Mouse (Mus musculus) stomach, postnatal 0 days (tissue): ENCODE data around the gene Pde6b. TPM values are rescaled to one million over a fixed set of nuclear protein-coding genes. Genes with fewer than 3 reads are reported as not detected.
A peak's percentile ranks its signal among the peaks of the same experiment; 100 is the strongest.

Experiments
- ATAC-seq: fragments of 200-750 bp; cut with Nextera tagmentation; 2 replicates; pipeline ENCODE4 v1.8.0; 2017; ENCODE audit not compliant: low FRiP score, low TSS enrichment
- DNase-seq: peaks from one replicate; pipeline ENCODE4 v3.0.0-alpha.2; 2016; ENCODE audit warnings: low spot score
- H3K27ac ChIP-seq: fragments of 300-500 bp; sonication (generic); replicated peaks from 2 replicates; pipeline ENCODE4 v1.5.1; 2014; ENCODE audit warnings: mild to moderate bottlenecking, control low read depth
- H3K27me3 ChIP-seq: fragments of 300-500 bp; sonication (generic); 2 replicates; pipeline ENCODE4 v1.6.1; 2014; ENCODE audit warnings: low read length; ENCODE audit not compliant: control insufficient read depth, insufficient read depth
- H3K36me3 ChIP-seq: fragments of 300-500 bp; sonication (generic); 2 replicates; pipeline ENCODE4 v1.6.1; 2014; ENCODE audit warnings: low read length, mixed read lengths; ENCODE audit not compliant: control insufficient read depth, insufficient read depth
- H3K4me1 ChIP-seq: fragments of 300-500 bp; sonication (generic); replicated peaks from 2 replicates; pipeline ENCODE4 v1.6.1; 2014; ENCODE audit warnings: antibody characterized with exemption; ENCODE audit not compliant: control insufficient read depth, insufficient read depth
- H3K4me2 ChIP-seq: fragments of 300-500 bp; sonication (generic); replicated peaks from 2 replicates; pipeline ENCODE4 v1.6.1; 2014; ENCODE audit warnings: low read depth, mild to moderate bottlenecking, control low read depth, moderate library complexity
- H3K4me3 ChIP-seq: fragments of 300-500 bp; sonication (generic); 2 replicates; pipeline ENCODE4 v1.5.1; 2014; ENCODE audit warnings: low read depth, low read length, control low read depth
- H3K9ac ChIP-seq: fragments of 300-500 bp; sonication (generic); 2 replicates; pipeline ENCODE4 v1.6.1; 2014; ENCODE audit warnings: mild to moderate bottlenecking, low read length, control low read depth, mixed read lengths
- H3K9me3 ChIP-seq: fragments of 300-500 bp; sonication (generic); 2 replicates; pipeline ENCODE4 v1.6.1; 2016; ENCODE audit warnings: low read length; ENCODE audit not compliant: control insufficient read depth
- CTCF ChIP-seq: IDR thresholded peaks from 2 replicates; pipeline ENCODE4 v1.5.1; 2016; ENCODE audit warnings: antibody characterized with exemption, low read depth, mild to moderate bottlenecking, moderate library complexity
- EP300 ChIP-seq: optimal IDR thresholded peaks from 2 replicates; pipeline ENCODE3; 2016; ENCODE audit warnings: antibody characterized with exemption
- WGBS: fragments of 180-500 bp; shearing (Covaris S2); extraction: QIAGEN DNeasy Blood & Tissue Kit; methylation state at CpG from one replicate; pipeline ENCODE4 v1.1.7; 2014; 5-methylcytosine and 5-hydroxymethylcytosine counted together
- polyA plus RNA-seq: library from polyadenylated mRNA; unstranded; fragments of >200 nt; fragmentation: Nextera tagmentation; extraction: Ambion mirVana; gene quantifications from 2 replicates; pipeline ENCODE4 v1.2.1, GENCODE M21; 2015

Gene Pde6b
- polyA plus RNA-seq, 1 experiment from 2014 or later = 0.12 TPM

GRCm38 (mm10) chr5:108427186-108427585 lies 39.0 kb downstream of the Pde6b start:
- Histone ChIP-seq H3K27ac (no peak overlapping the region), H3K9ac (no peak overlapping the region), H3K4me3 (no peak overlapping the region), H3K4me2 (no peak overlapping the region), H3K4me1 (no peaks in the 10 kb centered on the region), H3K27me3 (no peaks in the 10 kb centered on the region), H3K36me3 (peaks cover 3% of the 10 kb centered on the region; the same call in 1 of the 2 replicates), H3K9me3 (no peaks in the 10 kb centered on the region)
- TF ChIP-seq EP300 = no peak
- peak; percentile 93 for TF ChIP-seq CTCF
- 0 out of 2 replicates have a peak, but pooled peaks have one; percentile 41 for ATAC-seq
- 40% methylated on average over 1 of the region's 1 CpGs for WGBS
- peak; percentile 50 for DNase-seq

- Histone ChIP-seq H3K36me3 (peaks cover 3% of the 10 kb centered on the region; the same call in 1 of the 2 replicates), H3K4me2 (no peak overlapping the region), H3K9me3 (no peaks in the 10 kb centered on the region), H3K9ac (no peak overlapping the region), H3K4me1 (peaks cover 4% of the 10 kb centered on the region), H3K27me3 (no peaks in the 10 kb centered on the region), H3K27ac (no peak overlapping the region), H3K4me3 (no peak overlapping the region)
- ATAC-seq = no peak
- TF ChIP-seq EP300 = no peak
- no peak for TF ChIP-seq CTCF
- no peak for DNase-seq
- WGBS = 81% methylated on average over 6 of the region's 6 CpGs
Measured at GRCm38 (mm10) chr5:108431196-108431595, 43.0 kb downstream of the Pde6b start.

GRCm38 (mm10) chr5:108433804-108434587 lies 45.8 kb downstream of the Pde6b start, which contains the start of gene Atp5k:
Gene Atp5k, minus strand, starts transcription at chr5:108434448.
- H3K4me3 ChIP-seq = peak within 1 kb of the TSS; percentile 79
- peak; percentile 96 for DNase-seq
- TF ChIP-seq EP300 = no peak
- peak; percentile 96 for TF ChIP-seq CTCF
- ATAC-seq = peak; percentile 93
- WGBS = under 1% methylated on average over 42 of the region's 42 CpGs
- H3K9me3 ChIP-seq = no peaks in the 10 kb centered on the region
- H3K27me3 ChIP-seq = no peaks in the 10 kb centered on the region
- peak within 1 kb of the TSS; percentile 64 for H3K4me2 ChIP-seq
- peaks cover 4% of the 10 kb centered on the region for H3K4me1 ChIP-seq
- peak within 1 kb of the TSS; percentile 63; the same call in 1 of the 2 replicates for H3K27ac ChIP-seq
- peak within 1 kb of the TSS; percentile 93 for H3K9ac ChIP-seq
- H3K36me3 ChIP-seq = peaks cover 3% of the 10 kb centered on the region; the same call in 1 of the 2 replicates

GRCm38 (mm10) chr5:108436101-108436500 lies 47.9 kb downstream of the Pde6b start:
- Histone ChIP-seq H3K4me3 (no peak overlapping the region), H3K4me2 (no peak overlapping the region), H3K9ac (no peak overlapping the region), H3K4me1 (peaks cover 4% of the 10 kb centered on the region), H3K27ac (no peak overlapping the region), H3K27me3 (no peaks in the 10 kb centered on the region), H3K36me3 (peaks cover 3% of the 10 kb centered on the region; the same call in 1 of the 2 replicates), H3K9me3 (no peaks in the 10 kb centered on the region)
- WGBS = 66% methylated on average over 2 of the region's 2 CpGs
- no peak for DNase-seq
- no peak for ATAC-seq
- no peak for TF ChIP-seq EP300
- TF ChIP-seq CTCF = no peak

GRCm38 (mm10) chr5:108446973-108447372 lies 58.8 kb downstream of the Pde6b start:
- Histone ChIP-seq H3K36me3 (no peaks in the 10 kb centered on the region), H3K27ac (no peak overlapping the region), H3K9me3 (no peaks in the 10 kb centered on the region), H3K9ac (no peak overlapping the region), H3K4me3 (no peak overlapping the region), H3K27me3 (no peaks in the 10 kb centered on the region), H3K4me1 (no peaks in the 10 kb centered on the region; the same call in 1 of the 2 replicates), H3K4me2 (no peak overlapping the region)
- no peak for DNase-seq
- no peak for TF ChIP-seq CTCF
- no peak for TF ChIP-seq EP300
- 65% methylated on average over 3 of the region's 3 CpGs for WGBS
- ATAC-seq = 0 out of 2 replicates have a peak, but pooled peaks have one; percentile 9

GRCm38 (mm10) chr5:108447857-108448256 lies 59.7 kb downstream of the Pde6b start:
- no peaks in the 10 kb centered on the region; the same call in 1 of the 2 replicates for H3K4me1 ChIP-seq
- H3K36me3 ChIP-seq = no peaks in the 10 kb centered on the region
- no peak for ATAC-seq
- H3K27me3 ChIP-seq = no peaks in the 10 kb centered on the region
- H3K4me2 ChIP-seq = no peak overlapping the region; the same call in 1 of the 2 replicates
- H3K4me3 ChIP-seq = no peak overlapping the region
- no peak overlapping the region for H3K9ac ChIP-seq
- WGBS = 78% methylated on average over 7 of the region's 7 CpGs
- no peak overlapping the region for H3K27ac ChIP-seq
- H3K9me3 ChIP-seq = no peaks in the 10 kb centered on the region
- DNase-seq = no peak
- no peak for TF ChIP-seq EP300
- no peak for TF ChIP-seq CTCF
